Mouse (Mus musculus) adrenal gland, postnatal 4 days (tissue): ENCODE data around the gene Ppp1r37. TPM values are rescaled to one million over a fixed set of nuclear protein-coding genes. Genes with fewer than 3 reads are reported as not detected.
"Not testable (repeated sequence)": the region's sequence is repeated elsewhere in the genome, so short reads cannot be mapped to it uniquely, and the experiment has no call there.

Source experiments
- DNase-seq, 2 experiments: peaks; one replicate each; pipeline ENCODE4 v3.0.0; 2021 to 2022; ENCODE audit warnings: low spot score in 2 of 2, mixed read lengths in 2 of 2
- long read RNA-seq, 2 experiments: library from polyadenylated mRNA; stranded (forward); transcript quantifications; one replicate each; pipeline ENCODE4 v2.0.0; 2021
- total RNA-seq, 2 experiments: library from RNA; stranded (reverse); gene quantifications; 2 replicates each; pipeline ENCODE4 v1.2.3; 2021

Ppp1r37 gene
- 10 to 100 TPM; 66.7 to 67.1 TPM for total RNA-seq
- long read RNA-seq, experiment 1, transcript Ppp1r37-201 (13 exons, 3,816 nt): major isoform, 5 of 21 reads
- long read RNA-seq, experiment 1, partial matches to known transcripts: 3 of 21 reads
- long read RNA-seq, experiment 1, other reads (novel, unspliced or antisense): 13 of 21 reads
- long read RNA-seq, experiment 2, transcript Ppp1r37-201 (13 exons, 3,816 nt): major isoform, 40 of 83 reads
- long read RNA-seq, experiment 2, partial matches to known transcripts: 11 of 83 reads
- long read RNA-seq, experiment 2, other reads (novel, unspliced or antisense): 32 of 83 reads

DNA sequence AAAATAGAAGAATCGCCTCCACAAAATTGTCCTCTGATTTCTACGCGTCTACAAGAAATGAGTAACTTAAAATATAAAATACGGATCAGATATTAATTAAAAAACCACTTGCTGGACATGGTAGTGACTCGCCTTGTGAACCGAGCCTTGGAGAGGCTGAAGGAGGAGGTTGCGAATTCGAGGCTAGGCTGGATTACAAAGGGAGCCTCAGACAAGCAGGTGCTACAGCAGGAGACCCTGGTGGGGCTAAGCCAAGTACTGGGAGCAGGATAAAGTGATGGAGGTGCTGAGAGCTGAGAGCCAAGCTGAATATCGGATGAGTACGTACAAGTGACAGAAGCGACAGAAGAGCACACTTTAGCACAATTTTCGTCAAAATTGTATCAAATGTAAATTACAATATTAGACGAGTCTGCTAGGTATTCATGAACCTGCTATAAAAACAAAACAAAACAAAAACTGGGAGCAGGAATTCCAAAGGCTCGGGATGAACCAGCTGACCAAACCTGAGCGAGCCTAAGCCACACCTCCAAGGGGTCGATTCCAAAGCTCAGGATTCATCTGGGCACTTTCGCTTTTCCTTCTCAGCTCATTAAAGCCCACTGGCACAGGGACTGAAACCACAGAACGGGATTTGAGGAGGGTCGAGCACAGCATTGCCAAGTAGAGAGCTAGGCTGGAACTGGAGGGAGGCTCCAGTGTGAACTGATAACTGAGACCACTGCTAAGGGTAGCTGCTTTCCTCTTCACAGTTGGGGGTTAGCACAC lies at the start of gene Ppp1r37:
TSS of gene Ppp1r37 (minus strand) at position 434 of the 768 bp plus-strand sequence.
- no peak for DNase-seq

DNA sequence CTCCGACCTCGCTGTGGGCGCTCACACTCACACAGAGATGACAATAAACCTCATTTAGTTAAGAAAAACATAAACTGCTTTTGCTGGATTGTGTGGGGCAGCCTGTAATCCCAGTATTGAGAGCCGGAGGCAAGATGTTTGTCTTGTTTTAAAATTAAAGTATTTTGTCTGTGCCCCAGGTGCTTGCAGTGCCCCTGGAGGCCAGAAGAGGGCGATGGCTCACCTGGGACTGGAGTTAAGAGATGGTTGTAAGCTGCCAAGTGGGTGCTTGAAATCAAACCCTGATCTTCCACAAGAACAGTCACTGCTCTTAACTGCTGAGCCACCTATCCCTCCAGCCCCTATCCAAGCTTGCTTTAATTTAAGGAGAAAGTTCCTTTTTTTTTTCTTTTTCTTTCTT lies 48.1 kb upstream of the Ppp1r37 start:
- no peak for DNase-seq

DNA sequence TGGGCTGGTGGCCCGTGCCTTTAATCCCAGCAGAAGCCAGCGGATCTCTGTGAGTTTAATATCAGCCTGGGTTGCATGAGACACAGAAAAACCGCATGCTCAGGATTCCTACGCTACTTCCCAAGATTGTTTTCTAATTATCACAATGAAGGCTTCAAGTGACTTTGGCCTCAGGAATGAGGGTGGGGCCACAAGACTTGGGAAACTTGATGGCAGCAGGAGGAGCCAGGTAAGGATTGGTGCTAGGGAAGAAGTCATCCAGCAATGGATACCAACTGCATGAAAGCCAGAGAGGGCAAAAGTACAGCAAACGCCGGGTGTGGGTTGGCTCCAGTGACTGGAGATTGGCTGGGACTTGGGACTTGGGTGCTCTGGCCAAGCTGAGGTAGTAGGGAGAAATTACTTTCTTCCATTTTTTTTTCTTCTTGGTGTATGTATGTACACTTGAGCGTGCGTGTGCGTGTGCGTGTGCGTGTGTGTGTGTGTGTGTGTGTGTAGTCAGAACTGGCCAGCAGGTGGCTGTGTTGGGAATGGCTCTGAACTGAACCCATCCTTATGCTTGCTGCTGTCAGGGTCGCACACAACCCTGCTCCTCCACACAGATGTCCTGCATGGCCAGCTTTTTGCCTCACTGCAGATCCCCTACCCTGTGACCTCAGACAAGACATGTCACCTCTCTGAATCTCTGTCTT lies 46.9 kb upstream of the Ppp1r37 start:
- no peak for DNase-seq

DNA sequence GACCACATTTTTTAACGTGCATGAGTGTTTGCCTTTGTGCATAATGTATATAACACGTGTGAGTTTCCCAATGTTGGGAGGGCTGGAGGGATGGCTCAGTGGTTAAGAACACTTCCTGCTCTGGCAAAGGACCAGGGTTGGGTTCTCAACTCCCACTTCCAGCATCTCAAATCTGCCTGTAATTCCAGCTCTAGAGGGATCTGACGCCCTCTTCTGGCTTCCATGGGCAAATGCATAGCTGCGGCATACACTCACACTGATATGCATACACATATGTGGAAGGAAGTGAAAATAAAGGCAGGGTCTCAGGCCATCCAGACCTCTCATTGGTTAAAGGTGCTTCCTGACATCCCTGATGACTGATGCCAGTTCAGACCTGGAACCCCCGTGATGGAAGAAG lies 44.4 kb upstream of the Ppp1r37 start:
- DNase-seq: no peak

DNA sequence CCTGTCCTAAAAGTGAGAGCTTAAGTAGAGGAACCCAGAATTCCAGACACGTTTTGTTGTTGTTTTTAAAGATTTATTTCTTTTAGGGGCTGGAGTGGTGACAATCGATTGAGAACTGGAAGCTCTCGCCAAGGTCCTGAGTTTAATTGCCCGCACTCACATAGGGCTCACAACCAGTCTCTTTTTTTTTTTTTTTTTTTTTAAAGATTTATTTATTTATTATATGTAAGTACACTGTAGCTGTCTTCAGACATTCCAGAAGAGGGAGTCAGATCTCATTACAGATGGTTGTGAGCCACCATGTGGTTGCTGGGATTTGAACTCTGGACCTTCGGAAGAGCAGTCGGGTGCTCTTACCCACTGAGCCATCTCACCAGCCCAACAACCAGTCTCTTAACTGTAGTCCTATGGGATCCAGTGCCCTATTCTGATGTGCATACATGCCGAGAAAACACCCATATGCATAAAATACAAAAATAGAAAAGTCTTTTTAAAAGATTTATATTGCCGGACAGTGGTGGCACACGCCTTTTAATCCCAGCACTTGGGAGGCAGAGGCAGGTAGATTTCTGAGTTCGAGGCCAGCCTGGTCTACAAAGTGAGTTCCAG lies 41.8 kb upstream of the Ppp1r37 start:
- DNase-seq: not testable (repeated sequence)

DNA sequence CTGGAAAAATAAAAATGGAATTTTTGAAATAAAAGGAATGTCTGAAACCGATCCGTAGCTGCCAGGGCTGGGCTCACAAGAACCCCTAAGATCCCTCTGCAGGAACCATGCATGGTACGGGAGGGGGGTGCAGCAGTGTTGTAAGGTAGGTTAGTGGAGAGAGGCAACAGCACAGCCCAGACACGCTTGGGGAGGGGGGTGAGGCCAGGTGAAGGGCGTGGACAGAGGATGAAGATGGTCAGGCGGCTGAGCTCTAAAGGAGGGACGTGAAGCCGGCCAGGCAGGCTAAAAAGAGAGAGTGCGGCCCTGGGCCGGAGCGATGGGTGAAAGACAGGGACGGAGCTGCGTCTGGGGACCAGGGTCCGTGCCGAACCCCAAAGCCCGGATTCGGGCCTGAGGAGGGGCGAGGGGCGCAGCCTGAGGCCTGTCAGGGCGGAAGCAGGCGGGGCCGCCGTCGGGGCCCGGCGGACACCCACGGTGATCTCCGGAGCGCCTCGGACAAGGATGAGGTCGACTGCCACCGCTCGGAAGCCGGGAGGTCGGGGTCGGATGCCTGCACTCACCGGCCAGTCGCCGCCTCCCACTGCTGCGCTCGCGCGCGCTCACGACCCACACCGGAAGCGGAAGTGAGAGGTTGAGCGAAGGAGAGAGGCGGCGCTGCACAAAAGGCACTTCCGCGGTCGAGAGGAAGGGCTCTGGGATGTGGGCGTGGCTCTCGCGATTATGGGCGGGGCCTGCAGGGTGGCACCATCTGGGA lies 41.2 kb upstream of the Ppp1r37 start, which contains the start of gene Clasrp:
TSS of gene Clasrp (minus strand) at position 638 of the 757 bp plus-strand sequence.
- DNase-seq: peak; percentile 82 to 96

DNA sequence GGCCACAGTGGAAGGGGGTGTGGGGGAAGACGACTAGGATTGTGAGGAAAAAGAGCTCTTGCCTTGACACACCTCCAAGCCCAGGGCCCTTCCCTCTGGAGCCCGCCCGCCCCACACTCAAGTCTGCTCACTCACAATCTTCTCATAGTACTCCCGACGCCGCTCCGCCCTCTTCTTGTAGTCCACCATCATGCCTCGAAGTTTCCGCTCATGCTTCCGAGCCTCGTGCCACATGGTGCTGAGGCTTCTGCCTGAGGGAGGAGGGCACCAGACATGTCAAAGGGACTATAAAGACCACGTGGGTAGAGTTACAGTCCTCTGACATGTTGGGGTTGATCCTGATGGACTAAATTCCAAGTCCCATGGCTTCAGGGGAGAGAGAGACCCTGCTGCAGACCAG lies 40.2 kb upstream of the Ppp1r37 start:
- DNase-seq: no peak

DNA sequence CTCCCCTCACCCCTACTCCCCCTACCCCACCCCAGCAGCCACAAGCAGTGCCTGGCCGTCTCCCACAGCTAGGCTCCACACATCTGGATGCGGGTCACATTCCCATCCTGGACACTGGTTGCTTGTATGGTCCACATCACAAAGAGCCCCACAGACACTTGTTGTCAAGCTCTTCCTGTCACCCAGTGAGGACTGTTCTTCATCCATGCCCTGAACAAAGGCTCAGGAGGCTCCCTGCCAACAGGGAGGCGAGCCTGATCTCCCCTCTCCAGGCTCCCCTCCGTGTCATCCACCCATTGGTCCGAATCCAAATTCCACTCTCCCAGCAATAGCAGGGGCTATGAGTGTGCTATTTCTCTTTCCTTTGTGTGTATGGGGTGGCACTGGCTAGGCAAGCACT lies 37.7 kb upstream of the Ppp1r37 start:
- no peak for DNase-seq

DNA sequence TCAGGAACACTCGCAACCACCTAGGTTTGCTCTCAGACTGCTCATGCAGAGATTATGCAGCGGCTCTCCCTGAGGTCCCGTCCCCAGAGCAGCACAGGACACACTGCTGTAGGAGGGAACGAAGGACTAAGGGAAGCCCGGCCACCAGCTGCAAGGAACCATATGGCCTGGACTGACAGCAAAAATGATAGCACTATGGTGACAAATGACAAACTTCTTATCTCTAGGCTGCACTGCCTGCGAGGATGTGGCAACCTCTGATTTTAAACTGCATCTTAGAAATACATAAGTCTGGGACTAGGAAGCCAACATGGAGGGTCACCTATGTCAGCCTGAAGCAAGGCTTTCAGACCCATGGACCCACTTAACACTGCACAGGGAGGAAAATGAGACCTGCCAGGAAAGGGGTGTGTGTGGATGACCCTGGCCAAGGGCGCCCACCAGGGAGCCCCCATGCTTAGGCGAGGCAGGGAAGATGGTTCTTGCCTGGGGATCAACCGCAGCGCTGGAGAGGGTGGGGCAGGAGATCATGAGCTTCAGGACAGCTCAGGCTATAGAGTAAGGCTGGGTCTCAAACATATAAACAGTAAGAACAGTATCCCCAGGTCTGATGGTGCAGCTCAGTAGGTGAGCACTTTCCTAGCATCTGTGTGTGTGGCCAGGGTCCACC lies 30.3 kb upstream of the Ppp1r37 start:
- no peak for DNase-seq

DNA sequence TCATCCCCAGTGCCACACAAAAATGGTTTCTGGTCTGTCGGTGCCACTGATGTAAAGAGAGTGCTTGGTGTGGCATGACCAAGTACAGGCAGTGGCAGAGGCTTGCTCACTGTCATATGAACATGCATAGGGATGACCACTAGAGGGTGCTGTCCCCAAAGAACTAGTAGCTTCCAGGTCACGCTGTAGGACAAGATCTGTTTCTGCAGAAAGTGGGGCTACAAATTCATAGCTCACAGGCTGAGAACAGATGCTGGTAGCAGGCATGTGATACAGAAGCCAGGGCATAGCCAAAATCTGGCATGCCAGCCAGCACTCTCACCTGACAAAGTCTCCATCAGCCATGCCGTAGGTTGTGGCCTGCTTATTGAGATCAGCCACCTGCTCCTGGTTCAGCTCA lies 27.0 kb upstream of the Ppp1r37 start:
- peak; percentile 39 to 57 for DNase-seq

DNA sequence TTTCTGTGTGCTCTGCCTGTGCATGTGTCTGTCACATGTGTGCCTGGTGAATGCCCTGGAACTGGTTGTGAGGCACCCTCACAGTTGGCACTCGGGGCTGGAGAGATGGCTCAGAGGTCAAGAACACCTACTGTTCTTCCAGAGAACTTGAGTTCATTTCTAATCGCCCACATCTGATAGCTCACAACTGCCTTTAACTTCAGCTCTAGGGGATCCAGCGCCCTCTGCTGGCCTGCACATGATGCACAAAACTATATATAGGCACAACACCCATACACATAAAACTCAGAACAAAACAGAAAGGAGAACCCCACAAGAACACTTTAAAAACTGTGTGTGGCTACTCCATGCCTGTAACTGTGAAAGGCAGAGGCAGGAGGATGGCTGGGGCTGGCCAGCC lies 26.3 kb upstream of the Ppp1r37 start:
- DNase-seq: no peak

DNA sequence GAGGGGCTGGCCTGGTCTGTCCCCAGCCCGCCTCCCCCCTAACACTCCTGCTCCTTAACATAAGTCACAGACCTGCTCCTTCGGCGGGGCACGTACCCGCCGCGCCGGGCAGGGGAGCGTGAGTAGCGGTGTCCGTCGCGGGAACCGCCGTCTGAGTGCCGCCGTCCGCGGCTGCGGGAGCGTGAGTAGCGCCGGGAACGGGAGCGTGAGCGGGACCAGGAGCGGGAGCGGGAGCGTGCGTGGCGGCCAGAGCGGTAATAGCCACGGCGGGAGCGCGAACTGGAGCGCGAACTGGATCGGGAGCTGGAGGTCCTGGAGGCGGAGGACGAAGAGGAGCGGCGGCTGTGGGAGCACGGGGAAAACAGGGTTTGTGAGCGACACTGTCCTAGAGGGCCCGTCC lies 23.4 kb upstream of the Ppp1r37 start:
- DNase-seq: no peak

DNA sequence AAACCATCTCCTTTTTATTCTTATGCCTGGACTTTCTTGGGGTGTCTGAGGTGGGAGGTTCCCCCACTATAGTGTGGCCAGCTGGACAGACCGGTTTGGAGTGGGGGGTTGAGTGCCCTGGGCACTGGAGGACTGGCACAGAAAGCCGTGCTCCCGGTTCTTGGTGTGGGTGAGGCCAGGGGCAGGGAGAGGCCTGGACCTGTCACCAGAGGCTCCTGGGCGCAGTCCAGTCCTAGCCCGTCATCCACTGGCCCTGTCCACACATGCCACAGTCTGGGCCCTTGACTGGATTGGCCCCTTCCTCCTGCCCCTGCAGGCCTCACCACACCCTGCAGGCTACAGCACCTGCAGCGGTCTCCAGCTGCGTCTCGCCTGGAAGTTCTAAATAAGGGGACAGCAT lies 17.8 kb upstream of the Ppp1r37 start:
- no peak for DNase-seq

DNA sequence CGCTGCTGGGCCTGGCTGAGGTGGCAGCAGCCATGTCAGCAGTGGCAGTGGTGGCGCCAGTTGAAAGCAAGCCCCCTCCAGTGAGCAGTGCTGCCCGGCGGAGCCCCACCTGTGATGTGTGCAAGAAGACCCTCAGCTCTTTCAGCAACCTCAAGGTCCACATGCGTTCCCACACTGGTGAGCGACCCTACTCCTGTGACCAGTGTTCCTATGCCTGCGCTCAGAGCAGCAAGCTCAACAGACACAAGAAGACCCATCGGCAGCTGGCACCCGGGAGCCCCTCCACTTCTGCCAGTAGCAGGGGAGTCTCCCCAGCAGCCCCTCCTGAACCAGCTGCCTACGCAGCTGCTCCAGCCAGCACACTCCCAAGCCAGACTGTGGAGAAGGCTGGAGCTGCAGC lies 16.9 kb upstream of the Ppp1r37 start:
- no peak for DNase-seq

DNA sequence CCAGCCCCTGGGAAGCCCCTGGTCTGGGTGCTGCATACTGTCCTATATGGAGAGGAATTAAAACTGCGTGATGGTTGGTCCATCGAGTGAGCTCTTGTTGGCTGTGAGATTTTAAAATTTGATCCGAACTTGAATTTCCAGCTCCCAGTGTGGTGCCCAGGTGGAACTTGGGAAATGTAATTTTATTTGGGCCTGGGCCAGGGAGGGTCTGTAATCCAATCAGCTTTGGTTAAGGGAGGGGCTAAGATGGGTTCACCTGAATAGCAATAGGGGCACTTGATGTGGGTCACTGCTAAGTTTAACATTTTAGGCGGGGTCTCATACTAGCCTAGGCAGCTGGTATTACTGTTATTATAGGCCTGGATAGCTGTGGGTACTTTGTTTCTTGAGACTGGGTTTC lies 15.6 kb upstream of the Ppp1r37 start:
- no peak for DNase-seq

DNA sequence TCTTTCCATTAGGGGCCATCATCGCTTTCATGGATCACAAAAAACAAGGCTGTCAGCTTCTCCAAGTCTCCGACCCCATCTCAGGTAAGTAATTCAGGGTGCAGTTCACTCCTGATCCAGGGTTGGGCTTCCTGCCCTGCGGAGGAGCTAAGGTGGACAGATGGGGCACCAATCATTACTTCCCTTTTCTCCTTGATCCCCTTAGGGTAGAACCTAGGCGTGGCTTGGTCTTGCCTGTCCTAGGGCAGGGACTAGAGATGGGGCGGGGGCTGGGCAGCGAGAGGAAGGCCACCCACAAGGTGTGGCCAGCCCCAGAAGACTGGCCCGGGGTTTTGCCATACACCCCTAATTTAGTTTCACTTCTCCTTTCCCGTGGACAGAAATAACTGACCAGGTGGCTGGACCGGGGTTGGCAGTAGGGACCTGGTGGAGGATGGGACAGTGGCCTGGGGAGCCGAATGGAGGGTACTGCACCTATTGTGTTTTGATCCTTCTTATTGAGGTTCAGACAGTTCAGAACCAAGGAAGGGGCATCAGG lies 15.1 kb upstream of the Ppp1r37 start:
- no peak for DNase-seq

DNA sequence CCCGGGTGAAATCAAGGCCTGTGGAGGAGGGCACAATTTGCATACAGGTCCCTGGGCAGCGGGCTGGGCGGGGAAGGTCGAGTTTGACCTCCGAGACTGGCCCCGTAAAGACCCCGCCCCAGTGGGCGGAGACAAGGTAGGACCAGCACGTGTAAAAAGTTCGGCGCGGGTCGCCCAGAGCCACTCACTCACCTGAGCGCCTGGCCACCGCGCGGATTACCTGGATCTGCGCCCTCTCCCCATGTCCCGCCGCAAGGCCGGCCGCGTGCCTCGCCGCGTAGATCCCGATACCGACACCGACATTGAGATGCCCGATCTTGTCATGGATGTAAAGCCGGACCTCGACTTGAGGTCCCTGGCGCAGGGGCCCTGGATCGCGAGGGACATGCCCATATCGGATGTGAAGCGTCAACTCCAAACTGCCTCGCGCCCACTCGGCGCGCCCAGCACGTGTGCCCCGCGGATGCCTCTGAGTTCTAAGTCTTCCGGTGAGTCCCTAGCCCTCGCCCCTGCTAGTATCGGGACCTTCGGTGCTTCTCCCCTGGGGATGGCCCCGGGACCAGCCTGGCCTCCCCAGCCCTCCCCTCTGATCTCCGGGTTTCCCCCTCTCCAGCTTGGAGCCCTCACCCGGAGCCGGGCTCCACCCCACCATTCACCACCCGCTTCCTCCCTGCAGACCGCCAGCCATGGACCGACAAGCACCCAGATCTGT lies 14.4 kb upstream of the Ppp1r37 start, which contains the start of the genes Zfp296 and Gemin7:
TSS of gene Zfp296 (plus strand) at position 147 of the 712 bp plus-strand sequence.
TSS of gene Gemin7 (minus strand) at position 455 of the 712 bp plus-strand sequence.
- no peak for DNase-seq

DNA sequence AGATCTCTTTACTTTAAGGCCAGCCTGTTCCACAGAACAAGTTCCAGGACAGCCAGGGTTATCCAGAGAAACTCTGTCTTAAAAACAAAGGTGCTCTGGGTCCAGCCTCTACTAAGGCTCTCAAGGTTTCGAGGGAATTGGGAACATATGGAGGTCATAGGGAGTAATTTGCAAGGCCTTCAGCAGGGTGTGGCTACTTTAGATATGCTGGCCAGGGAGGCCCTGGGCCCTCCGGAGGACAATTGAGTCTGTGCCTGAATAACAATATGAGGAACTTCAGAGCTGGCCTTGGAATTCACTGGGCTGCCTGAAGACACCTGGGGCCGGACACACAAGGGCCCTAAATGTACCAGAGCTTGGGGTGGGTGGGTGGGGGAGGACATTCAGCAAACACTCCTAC lies 12.7 kb upstream of the Ppp1r37 start:
- no peak for DNase-seq

DNA sequence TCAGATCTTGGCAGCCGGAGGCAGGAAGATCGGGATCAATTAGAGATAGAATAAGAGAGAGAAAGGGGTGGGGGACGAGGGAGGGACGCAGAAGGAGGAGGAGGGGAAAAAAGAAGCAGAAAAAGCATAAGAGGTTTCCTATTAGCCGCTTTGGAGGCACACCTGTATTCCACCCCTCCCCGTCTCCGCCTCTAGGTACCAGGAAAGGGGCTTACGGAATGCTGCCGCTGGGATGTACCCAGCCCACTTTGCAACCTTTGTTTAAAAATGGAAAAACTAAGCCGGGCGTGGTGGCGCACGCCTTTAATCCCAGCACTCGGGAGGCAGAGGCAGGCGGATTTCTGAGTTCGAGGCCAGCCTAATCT lies 10.9 kb upstream of the Ppp1r37 start:
- no peak for DNase-seq
